Mouse (Mus musculus): ENCODE measurements around the gene Ptpn12. TPM values are rescaled to one million over a fixed set of nuclear protein-coding genes. Genes with fewer than 3 reads are reported as not detected.
A peak's percentile ranks its signal among the peaks of the same experiment; 100 is the strongest.

Gene Ptpn12
- polyA plus RNA-seq, 1 experiment = 32.8 TPM

DNA sequence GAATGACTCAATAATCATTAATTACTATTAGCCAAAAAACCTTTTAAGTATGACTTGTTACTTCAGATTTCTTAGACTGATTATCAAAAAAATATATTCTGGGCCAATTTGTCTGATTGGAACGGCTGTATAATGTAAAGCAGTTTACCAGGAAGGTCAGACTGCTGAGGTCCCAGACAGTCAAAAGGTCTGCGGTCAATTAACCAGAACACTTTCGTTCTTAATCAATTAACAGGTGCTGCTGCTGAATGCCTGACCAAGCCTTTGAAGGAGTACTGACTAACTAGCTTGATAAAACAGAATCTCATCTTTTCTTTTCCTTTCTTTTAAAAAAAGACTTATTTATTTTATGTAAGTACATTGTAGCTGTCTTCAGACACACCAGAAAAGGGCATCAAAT lies 23.1 kb downstream of the Ptpn12 start:
- no peak for TF ChIP-seq POLR2A (IDR thresholded peaks at IDR 0.05; ENCODE audit: low read depth, low read length)
- TF ChIP-seq CTCF (IDR thresholded peaks at IDR 0.05; ENCODE audit: extremely low read depth, insufficient read length, insufficient replicate concordance, low read depth, low read length) = no peak
- 65% methylated on average over 3 of the region's 3 CpGs for WGBS
- Histone ChIP-seq H3K27me3 (ENCODE audit: control insufficient read depth, insufficient read depth, low read length) (no peaks in the 10 kb centered on the region), H3K4me1 (ENCODE audit: control insufficient read depth, insufficient read depth, insufficient read length, low read length) (peaks cover 6% of the 10 kb centered on the region; the same call in 1 of the 2 replicates), H3K4me3 (ENCODE audit: low read depth, low read length) (no peak overlapping the region), H3K27ac (ENCODE audit: insufficient read depth, low read depth, low read length) (no peak overlapping the region), H3K36me3 (ENCODE audit: control insufficient read depth, insufficient read depth, low read length) (peaks cover 2% of the 10 kb centered on the region)

DNA sequence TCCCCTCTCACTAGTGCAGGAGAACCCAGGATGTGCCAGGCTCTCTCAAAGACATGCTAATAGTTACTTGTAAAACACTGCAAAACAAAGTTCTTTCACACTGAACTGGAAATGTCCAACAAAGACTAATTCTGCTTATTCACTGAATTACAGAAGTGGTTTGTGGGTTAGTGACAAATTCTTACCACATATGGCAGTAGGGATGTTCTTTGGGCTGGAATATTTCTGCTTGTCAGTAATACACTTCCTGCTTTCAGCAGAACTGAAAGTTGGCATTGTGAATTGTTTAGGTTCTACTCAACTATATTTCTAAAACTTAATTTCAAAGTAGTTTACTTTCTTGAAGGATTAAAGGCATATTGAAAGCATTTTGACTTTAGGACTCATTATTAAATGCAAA lies 25.5 kb downstream of the Ptpn12 start:
- no peaks in the 10 kb centered on the region for H3K27me3 ChIP-seq (ENCODE audit: control insufficient read depth, insufficient read depth, low read length)
- H3K4me1 ChIP-seq (ENCODE audit: control insufficient read depth, insufficient read depth, insufficient read length, low read length) = peaks cover 4% of the 10 kb centered on the region; the same call in 1 of the 2 replicates
- H3K36me3 ChIP-seq (ENCODE audit: control insufficient read depth, insufficient read depth, low read length) = peaks cover 2% of the 10 kb centered on the region
- H3K27ac ChIP-seq (ENCODE audit: insufficient read depth, low read depth, low read length) = no peak overlapping the region
- TF ChIP-seq POLR2A (IDR thresholded peaks at IDR 0.05; ENCODE audit: low read depth, low read length) (no peak), CTCF (IDR thresholded peaks at IDR 0.05; ENCODE audit: extremely low read depth, insufficient read length, insufficient replicate concordance, low read depth, low read length) (no peak)
- no peak overlapping the region for H3K4me3 ChIP-seq (ENCODE audit: low read depth, low read length)

DNA sequence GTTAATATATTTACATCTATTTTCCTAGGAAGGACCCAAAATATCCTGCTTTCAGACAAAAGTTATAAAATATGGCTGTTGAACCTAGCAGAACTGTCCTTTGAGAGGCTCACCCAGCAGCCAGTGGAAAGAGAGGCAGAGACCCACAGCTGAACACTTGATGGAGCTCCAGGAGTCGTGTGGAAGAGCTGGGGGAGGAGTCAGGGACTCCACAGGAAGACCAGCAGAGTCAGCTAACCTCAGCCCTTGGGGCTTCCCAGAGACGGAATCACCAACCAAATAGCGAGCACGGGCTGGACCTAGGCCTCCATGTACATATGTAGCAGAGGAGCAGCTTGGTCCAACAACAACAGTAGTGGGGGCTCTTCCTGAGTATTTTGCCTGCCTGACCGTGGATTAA lies 38.6 kb downstream of the Ptpn12 start:
- no peak overlapping the region for H3K27ac ChIP-seq (ENCODE audit: insufficient read depth, low read depth, low read length)
- TF ChIP-seq POLR2A (IDR thresholded peaks at IDR 0.05; ENCODE audit: low read depth, low read length) = no peak
- peak; percentile 20; the same call in 1 of the 2 replicates for TF ChIP-seq CTCF (IDR thresholded peaks at IDR 0.05; ENCODE audit: extremely low read depth, insufficient read length, insufficient replicate concordance, low read depth, low read length)
- H3K4me3 ChIP-seq (ENCODE audit: low read depth, low read length) = no peak overlapping the region
- 57% methylated on average over 5 of the region's 5 CpGs for WGBS
- no peaks in the 10 kb centered on the region for H3K4me1 ChIP-seq (ENCODE audit: control insufficient read depth, insufficient read depth, insufficient read length, low read length)
- H3K27me3 ChIP-seq (ENCODE audit: control insufficient read depth, insufficient read depth, low read length) = no peaks in the 10 kb centered on the region
- peaks cover 32% of the 10 kb centered on the region for H3K36me3 ChIP-seq (ENCODE audit: control insufficient read depth, insufficient read depth, low read length)

DNA sequence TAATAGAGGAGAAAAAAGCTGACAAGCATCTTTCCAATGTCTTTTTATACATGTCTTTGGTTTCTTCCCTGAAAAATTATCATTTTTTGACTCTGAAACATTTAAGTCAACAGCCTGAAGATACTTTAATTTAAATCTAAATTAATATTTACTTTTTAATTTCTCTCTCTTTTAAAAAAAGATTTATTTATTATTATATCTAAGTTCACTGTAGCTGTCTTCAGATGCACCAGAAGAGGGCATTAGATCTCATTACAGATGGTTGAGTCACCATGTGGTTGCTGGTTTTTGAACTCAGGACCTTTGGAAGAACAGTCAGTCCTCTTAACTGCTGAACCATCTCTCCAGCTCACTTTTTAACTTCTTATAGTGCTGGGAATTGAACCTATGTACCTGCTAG lies 44.8 kb downstream of the Ptpn12 start:
- TF ChIP-seq CTCF (IDR thresholded peaks at IDR 0.05; ENCODE audit: extremely low read depth, insufficient read length, insufficient replicate concordance, low read depth, low read length) = no peak
- Histone ChIP-seq H3K27ac (ENCODE audit: insufficient read depth, low read depth, low read length) (no peak overlapping the region), H3K4me1 (ENCODE audit: control insufficient read depth, insufficient read depth, insufficient read length, low read length) (no peaks in the 10 kb centered on the region), H3K27me3 (ENCODE audit: control insufficient read depth, insufficient read depth, low read length) (no peaks in the 10 kb centered on the region), H3K36me3 (ENCODE audit: control insufficient read depth, insufficient read depth, low read length) (peaks cover 43% of the 10 kb centered on the region), H3K4me3 (ENCODE audit: low read depth, low read length) (no peak overlapping the region)

DNA sequence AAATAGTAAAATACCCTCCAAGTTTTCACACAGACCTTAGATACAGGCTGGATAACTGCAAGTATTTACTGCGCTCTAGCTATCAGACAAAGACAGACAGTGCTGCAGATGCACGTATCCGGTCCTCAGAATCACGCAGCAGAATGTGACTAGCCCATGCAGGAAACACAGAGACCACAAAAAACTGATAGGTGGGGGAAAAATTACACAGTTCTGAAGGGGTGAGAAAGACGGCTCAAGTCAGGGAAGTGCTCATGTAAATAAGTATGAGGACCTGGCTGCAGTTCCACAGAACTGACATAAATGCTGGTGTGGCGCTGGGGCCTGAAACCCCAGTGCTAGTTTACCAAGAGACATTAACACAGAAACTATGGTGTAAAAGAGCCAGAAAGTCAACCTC lies 53.0 kb downstream of the Ptpn12 start:
- Histone ChIP-seq H3K27me3 (ENCODE audit: control insufficient read depth, insufficient read depth, low read length) (no peaks in the 10 kb centered on the region), H3K4me3 (ENCODE audit: low read depth, low read length) (no peak overlapping the region), H3K4me1 (ENCODE audit: control insufficient read depth, insufficient read depth, insufficient read length, low read length) (no peaks in the 10 kb centered on the region), H3K36me3 (ENCODE audit: control insufficient read depth, insufficient read depth, low read length) (peaks cover 40% of the 10 kb centered on the region), H3K27ac (ENCODE audit: insufficient read depth, low read depth, low read length) (no peak overlapping the region)
- no peak for TF ChIP-seq POLR2A (IDR thresholded peaks at IDR 0.05; ENCODE audit: low read depth, low read length)
- TF ChIP-seq CTCF (IDR thresholded peaks at IDR 0.05; ENCODE audit: extremely low read depth, insufficient read length, insufficient replicate concordance, low read depth, low read length) = no peak
- 84% methylated on average over 6 of the region's 6 CpGs for WGBS

DNA sequence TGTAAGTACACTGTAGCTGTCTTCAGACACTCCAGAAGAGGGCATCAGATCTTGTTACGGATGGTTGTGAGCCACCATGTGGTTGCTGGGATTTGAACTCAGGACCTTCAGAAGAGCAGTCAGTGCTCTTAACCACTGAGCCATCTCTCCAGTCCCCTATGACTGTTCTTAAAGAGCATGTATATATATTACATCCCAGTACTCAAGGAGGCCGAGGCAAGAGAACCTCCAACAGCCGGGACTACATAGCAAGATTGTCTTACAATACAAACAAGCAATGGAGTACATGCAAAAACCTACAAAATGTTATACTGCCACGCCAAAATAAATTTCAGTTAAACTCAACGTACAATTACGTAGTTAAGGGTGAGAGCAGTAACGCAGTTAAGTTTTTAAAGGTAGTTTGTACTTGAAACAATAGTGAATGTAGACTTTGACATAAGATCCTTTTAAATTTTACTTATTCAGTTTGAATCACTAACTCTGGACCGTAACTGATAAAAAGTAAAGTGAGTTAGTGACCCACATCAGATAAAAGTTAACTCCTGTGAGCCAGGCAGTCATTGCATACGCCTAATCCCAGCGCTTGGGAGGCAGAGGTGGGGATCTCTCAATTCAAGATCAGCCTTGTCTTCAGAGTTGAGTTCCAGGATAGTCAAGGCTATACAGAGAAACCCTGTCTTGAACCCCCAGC lies 53.9 kb downstream of the Ptpn12 start:
- Histone ChIP-seq H3K4me1 (ENCODE audit: control insufficient read depth, insufficient read depth, insufficient read length, low read length) (no peaks in the 10 kb centered on the region), H3K27me3 (ENCODE audit: control insufficient read depth, insufficient read depth, low read length) (no peaks in the 10 kb centered on the region), H3K4me3 (ENCODE audit: low read depth, low read length) (no peak overlapping the region), H3K36me3 (ENCODE audit: control insufficient read depth, insufficient read depth, low read length) (peaks cover 42% of the 10 kb centered on the region), H3K27ac (ENCODE audit: insufficient read depth, low read depth, low read length) (no peak overlapping the region)
- 96% methylated on average over 10 of the region's 10 CpGs for WGBS
- TF ChIP-seq POLR2A (IDR thresholded peaks at IDR 0.05; ENCODE audit: low read depth, low read length) (no peak), CTCF (IDR thresholded peaks at IDR 0.05; ENCODE audit: extremely low read depth, insufficient read length, insufficient replicate concordance, low read depth, low read length) (no peak)

DNA sequence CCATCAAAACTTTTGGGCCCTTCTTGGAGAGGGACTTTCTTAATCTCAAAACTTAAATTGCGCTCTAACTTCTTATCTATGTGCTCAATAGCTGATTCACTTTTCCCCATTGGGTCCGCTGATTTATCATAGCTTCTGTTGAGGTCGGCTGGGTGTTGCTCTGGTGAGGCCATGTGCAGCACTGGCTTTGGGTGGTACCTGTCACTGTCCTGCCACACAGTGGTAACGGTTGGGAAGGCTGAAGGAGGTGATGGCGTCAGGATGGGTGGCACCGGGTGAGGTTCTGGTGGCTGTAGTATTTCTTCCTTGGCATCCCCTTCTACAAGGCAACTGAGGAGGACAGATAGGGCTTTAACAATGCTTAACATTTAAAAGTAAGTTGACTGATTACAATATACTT lies 57.3 kb downstream of the Ptpn12 start:
- no peak overlapping the region for H3K4me3 ChIP-seq (ENCODE audit: low read depth, low read length)
- H3K36me3 ChIP-seq (ENCODE audit: control insufficient read depth, insufficient read depth, low read length) = peaks cover 53% of the 10 kb centered on the region
- no peak for TF ChIP-seq POLR2A (IDR thresholded peaks at IDR 0.05; ENCODE audit: low read depth, low read length)
- no peak for TF ChIP-seq CTCF (IDR thresholded peaks at IDR 0.05; ENCODE audit: extremely low read depth, insufficient read length, insufficient replicate concordance, low read depth, low read length)
- no peak overlapping the region for H3K27ac ChIP-seq (ENCODE audit: insufficient read depth, low read depth, low read length)
- 91% methylated on average over 6 of the region's 6 CpGs for WGBS
- H3K4me1 ChIP-seq (ENCODE audit: control insufficient read depth, insufficient read depth, insufficient read length, low read length) = no peaks in the 10 kb centered on the region
- H3K27me3 ChIP-seq (ENCODE audit: control insufficient read depth, insufficient read depth, low read length) = no peaks in the 10 kb centered on the region
